Mouse (Mus musculus): ENCODE data around the gene Limch1. TPM values are rescaled to one million over a fixed set of nuclear protein-coding genes. Genes with fewer than 3 reads are reported as not detected.

Gene Limch1
- polyA plus RNA-seq, 1 experiment from 2014 or later, result 67.8 TPM

DNA sequence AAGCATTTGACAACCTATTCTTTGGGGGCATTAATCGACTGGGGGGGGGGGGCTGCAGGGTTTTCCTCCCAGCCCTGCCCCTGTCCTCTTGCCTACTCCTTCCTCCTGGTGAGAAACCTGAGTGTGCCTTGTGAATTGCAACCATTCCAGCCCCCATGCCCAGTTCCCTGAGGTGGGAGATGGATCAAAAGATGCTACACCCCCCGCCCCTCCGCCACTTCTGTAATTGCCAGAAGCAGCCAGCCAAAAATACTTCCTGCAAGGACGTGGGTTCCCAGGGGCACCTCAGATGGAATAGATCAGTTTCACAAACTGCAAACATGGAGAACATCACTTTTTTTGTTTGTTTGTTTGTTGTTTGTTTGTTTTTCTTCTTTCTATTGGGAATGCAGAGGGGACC, 222.0 kb downstream of the Limch1 start:
- peak overlapping the region; percentile 79 for H3K27ac ChIP-seq (ENCODE audit: low read depth)
- 0 out of 2 replicates have a peak, but pooled peaks cover 5% of the 10 kb centered on the region for H3K4me1 ChIP-seq (ENCODE audit: insufficient read depth)
- no peaks in the 10 kb centered on the region for H3K9me3 ChIP-seq (ENCODE audit: low read depth, low read length)
- DNase-seq (no peak), ATAC-seq (ENCODE audit: insufficient read depth) (no peak)
- TF ChIP-seq CTCF (IDR thresholded peaks at IDR 0.05; ENCODE audit: low read depth), result no peak
- 45% methylated on average over 4 of the region's 4 CpGs for WGBS
- H3K4me2 ChIP-seq, result peak overlapping the region; percentile 55
- H3K36me3 ChIP-seq (ENCODE audit: insufficient read depth), result no peaks in the 10 kb centered on the region
- no peaks in the 10 kb centered on the region for H3K27me3 ChIP-seq (ENCODE audit: insufficient read depth, low read length)
- H3K4me3 ChIP-seq (ENCODE audit: low read depth, low read length), result peak overlapping the region; percentile 11; the same call in 1 of the 2 replicates
- peak overlapping the region; percentile 34; the same call in 1 of the 2 replicates for H3K9ac ChIP-seq

DNA sequence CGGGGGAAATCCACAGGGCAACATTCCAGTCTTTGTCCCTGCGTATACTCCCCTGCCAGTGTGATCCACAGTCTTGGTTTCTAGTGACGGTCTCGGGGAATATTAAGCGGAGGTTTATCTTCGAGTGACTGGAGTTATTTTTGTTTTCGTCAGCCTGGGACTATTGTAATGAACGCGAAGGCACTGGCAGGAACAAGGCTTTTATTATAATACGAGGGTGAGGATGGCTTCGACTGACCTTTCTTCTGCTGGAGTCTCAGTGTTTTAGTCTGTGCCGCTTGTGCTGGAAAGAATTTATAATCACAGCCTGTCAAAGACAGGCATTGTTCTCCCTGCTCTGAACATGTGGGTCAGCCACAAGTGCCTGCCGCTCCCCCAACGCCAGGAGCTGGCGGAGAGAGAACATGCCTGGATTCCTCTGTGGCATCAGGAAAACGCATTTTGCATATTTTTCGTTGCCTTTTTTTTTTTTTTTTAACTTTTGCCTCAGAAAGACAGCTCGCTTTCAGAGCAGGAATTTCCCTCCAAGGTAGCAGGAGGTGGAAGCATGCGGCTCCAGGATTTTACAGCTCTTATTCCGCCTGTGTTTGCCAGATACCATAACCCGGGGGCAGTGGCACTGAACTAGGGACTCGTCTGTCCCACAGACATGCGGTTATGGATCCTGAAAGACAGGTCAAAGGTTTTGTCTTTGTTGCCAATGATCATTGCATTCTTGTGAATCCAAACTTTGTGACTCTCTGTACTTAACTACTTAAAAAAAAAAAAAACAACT, 222.6 kb downstream of the Limch1 start:
- H3K4me2 ChIP-seq, result peak overlapping the region; percentile 55
- no peaks in the 10 kb centered on the region for H3K27me3 ChIP-seq (ENCODE audit: insufficient read depth, low read length)
- peak overlapping the region; percentile 79 for H3K27ac ChIP-seq (ENCODE audit: low read depth)
- WGBS, result 9% methylated on average over 23 of the region's 23 CpGs
- ATAC-seq (ENCODE audit: insufficient read depth) (peak; percentile 78; the same call in 1 of the 2 replicates), DNase-seq (peak; percentile 72)
- peak overlapping the region; percentile 11; the same call in 1 of the 2 replicates for H3K4me3 ChIP-seq (ENCODE audit: low read depth, low read length)
- no peaks in the 10 kb centered on the region for H3K9me3 ChIP-seq (ENCODE audit: low read depth, low read length)
- peak overlapping the region; percentile 34 for H3K9ac ChIP-seq
- no peaks in the 10 kb centered on the region for H3K36me3 ChIP-seq (ENCODE audit: insufficient read depth)
- no peak for TF ChIP-seq CTCF (IDR thresholded peaks at IDR 0.05; ENCODE audit: low read depth)
- 0 out of 2 replicates have a peak, but pooled peaks cover 5% of the 10 kb centered on the region for H3K4me1 ChIP-seq (ENCODE audit: insufficient read depth)

DNA sequence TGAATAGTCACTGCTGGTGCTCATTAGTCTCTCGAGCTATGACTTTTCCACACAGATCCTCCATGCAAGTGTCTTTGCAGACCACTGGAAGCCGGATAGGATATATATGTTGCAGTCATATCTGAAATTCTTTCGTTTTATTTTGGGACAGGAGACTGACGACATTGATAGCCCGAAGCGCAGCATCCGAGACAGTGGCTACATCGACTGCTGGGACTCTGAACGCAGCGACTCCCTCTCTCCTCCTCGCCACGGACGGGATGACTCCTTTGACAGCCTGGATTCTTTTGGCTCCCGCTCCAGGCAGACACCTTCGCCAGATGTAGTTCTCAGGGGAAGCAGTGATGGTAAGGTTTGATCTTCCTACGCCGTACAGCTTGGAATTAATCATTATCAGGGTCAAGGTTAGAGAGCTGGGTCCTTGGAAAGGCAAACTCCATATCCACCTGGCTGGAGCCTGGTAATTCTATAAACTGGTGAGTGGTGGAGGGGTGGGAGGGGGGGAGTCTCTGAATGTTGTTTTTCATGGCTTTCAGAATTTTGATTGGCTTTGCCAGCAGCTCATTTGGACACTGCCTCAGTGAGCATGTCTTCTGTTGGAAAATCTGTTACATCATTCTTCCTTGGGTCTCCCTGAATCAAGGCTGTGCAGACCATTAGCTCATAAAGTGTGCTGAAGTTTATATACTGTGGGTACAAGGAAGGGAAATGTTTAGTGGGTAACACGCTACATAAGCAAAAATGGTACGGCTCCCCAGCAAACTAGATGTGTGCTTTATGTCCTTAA, 223.5 kb downstream of the Limch1 start:
- ATAC-seq (ENCODE audit: insufficient read depth), result no peak
- Histone ChIP-seq H3K9ac (no peak overlapping the region; the same call in 1 of the 2 replicates), H3K4me2 (peak overlapping the region; percentile 55), H3K9me3 (ENCODE audit: low read depth, low read length) (no peaks in the 10 kb centered on the region), H3K36me3 (ENCODE audit: insufficient read depth) (no peaks in the 10 kb centered on the region), H3K27me3 (ENCODE audit: insufficient read depth, low read length) (no peaks in the 10 kb centered on the region), H3K27ac (ENCODE audit: low read depth) (peak overlapping the region; percentile 79), H3K4me3 (ENCODE audit: low read depth, low read length) (peak overlapping the region; percentile 11; the same call in 1 of the 2 replicates), H3K4me1 (ENCODE audit: insufficient read depth) (0 out of 2 replicates have a peak, but pooled peaks cover 5% of the 10 kb centered on the region)
- 44% methylated on average over 19 of the region's 19 CpGs for WGBS
- TF ChIP-seq CTCF (IDR thresholded peaks at IDR 0.05; ENCODE audit: low read depth), result no peak
- no peak for DNase-seq

DNA sequence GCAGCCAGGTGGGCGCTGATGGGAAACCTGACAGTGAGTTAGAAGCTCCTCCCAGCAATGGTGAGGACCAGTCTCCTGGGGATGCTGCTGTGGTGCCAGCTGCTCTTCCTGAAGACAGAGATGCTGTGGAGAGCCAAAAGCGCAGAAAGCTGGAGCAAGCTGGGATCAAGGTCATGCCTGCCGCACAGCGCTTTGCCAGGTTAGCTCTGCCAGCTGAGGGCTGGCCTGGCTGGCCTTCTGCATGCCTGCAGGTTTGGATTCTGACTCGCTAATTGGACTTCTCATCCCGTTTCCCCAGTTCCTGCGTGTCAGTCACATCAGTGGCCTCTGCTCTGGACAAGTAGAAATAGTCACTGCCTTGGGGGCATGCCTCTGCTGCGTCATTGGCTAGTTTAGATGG, 230.0 kb downstream of the Limch1 start:
- no peak overlapping the region for H3K4me3 ChIP-seq (ENCODE audit: low read depth, low read length)
- TF ChIP-seq CTCF (IDR thresholded peaks at IDR 0.05; ENCODE audit: low read depth), result no peak

DNA sequence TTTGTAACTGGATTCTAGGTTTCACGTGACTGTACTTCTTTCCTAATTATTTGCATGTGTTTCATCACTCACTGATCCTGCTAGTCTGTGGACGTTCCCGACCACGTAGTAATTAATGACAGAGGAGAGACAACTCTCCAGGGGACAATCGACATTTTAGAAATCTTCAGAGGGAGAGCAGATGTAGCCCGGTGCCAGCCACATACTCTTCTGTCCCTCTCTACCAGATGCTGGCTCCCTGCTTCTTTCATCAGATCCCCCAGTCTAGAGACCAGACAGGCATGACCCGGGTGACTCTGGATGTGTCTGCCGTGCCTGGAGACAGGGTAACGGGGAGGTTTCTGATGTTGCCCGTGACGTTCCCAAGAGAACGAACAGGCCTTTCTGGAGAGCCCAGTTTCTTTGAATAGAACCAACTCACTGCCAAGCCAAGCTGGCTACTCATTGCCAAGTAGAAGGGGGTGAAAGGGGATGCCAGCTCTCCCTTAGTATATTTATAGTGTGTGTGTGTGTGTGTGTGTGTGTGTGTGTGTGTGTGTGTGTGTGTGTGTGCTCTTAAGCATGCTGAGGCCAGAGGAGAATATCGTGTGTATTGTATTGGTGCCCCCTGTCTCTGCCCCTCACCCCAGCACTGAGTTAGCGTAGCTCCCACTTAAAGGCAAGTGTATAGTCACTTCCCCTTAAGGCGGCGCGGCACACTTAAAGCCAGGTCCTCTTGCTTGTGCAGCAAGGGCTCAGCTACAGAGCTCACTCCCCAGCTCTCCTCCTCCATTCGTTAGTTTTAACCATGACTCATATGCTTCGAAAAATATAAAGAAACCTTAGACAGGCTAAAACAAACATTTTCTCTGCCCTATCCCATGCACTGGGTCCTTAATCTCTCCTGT, 233.9 kb downstream of the Limch1 start:
- ATAC-seq (ENCODE audit: insufficient read depth), result peak; percentile 71; the same call in 1 of the 2 replicates
- 37% methylated on average over 19 of the region's 19 CpGs for WGBS

More for the DNA sequence above, 230.0 kb downstream of the Limch1 start:
- no peak overlapping the region for H3K4me2 ChIP-seq
- H3K27me3 ChIP-seq (ENCODE audit: insufficient read depth, low read length), result no peaks in the 10 kb centered on the region
- WGBS, result 90% methylated on average over 8 of the region's 8 CpGs
- H3K9ac ChIP-seq, result no peak overlapping the region
- 0 out of 2 replicates have a peak, but pooled peaks cover 5% of the 10 kb centered on the region for H3K36me3 ChIP-seq (ENCODE audit: insufficient read depth)
- ATAC-seq (ENCODE audit: insufficient read depth), result no peak
- DNase-seq, result no peak
- H3K27ac ChIP-seq (ENCODE audit: low read depth), result no peak overlapping the region
- H3K4me1 ChIP-seq (ENCODE audit: insufficient read depth), result peaks cover 4% of the 10 kb centered on the region; the same call in 1 of the 2 replicates
- H3K9me3 ChIP-seq (ENCODE audit: low read depth, low read length), result no peaks in the 10 kb centered on the region

DNA sequence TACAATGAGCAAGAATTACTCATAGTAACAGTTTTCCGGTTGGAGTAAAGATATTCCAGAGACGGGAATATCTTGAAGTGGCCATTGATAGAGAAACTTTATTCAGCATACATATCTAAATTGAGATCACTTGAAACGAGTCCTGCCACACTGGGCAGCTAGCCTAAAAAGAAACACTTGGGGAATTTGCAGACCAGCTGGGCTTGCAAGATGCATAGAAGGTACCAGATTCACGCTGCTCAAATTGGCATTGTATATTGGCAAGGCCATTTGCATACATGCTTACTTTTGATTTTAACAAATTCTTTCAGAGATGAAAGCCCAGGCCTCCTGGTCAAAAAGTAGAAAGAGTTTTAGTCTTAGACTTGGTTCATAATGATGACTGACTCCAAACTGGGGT, 235.2 kb downstream of the Limch1 start:
- H3K4me3 ChIP-seq (ENCODE audit: low read depth, low read length), result no peak overlapping the region
- H3K4me1 ChIP-seq (ENCODE audit: insufficient read depth), result peaks cover 4% of the 10 kb centered on the region; the same call in 1 of the 2 replicates
- TF ChIP-seq CTCF (IDR thresholded peaks at IDR 0.05; ENCODE audit: low read depth), result no peak
- H3K9ac ChIP-seq, result no peak overlapping the region
- no peaks in the 10 kb centered on the region for H3K9me3 ChIP-seq (ENCODE audit: low read depth, low read length)
- no peak overlapping the region for H3K4me2 ChIP-seq
- DNase-seq (no peak), ATAC-seq (ENCODE audit: insufficient read depth) (no peak)
- no peak overlapping the region for H3K27ac ChIP-seq (ENCODE audit: low read depth)
- WGBS, result 77% methylated on average over 4 of the region's 4 CpGs
- no peaks in the 10 kb centered on the region for H3K27me3 ChIP-seq (ENCODE audit: insufficient read depth, low read length)
- H3K36me3 ChIP-seq (ENCODE audit: insufficient read depth), result no peaks in the 10 kb centered on the region

More for the DNA sequence above, 233.9 kb downstream of the Limch1 start:
- 0 out of 2 replicates have a peak, but pooled peaks cover 5% of the 10 kb centered on the region for H3K36me3 ChIP-seq (ENCODE audit: insufficient read depth)
- H3K4me3 ChIP-seq (ENCODE audit: low read depth, low read length), result no peak overlapping the region
- DNase-seq, result peak; percentile 44
- no peak overlapping the region for H3K9ac ChIP-seq
- no peaks in the 10 kb centered on the region for H3K9me3 ChIP-seq (ENCODE audit: low read depth, low read length)
- H3K27ac ChIP-seq (ENCODE audit: low read depth), result peak overlapping the region; percentile 48; the same call in 1 of the 2 replicates
- H3K27me3 ChIP-seq (ENCODE audit: insufficient read depth, low read length), result no peaks in the 10 kb centered on the region
- TF ChIP-seq CTCF (IDR thresholded peaks at IDR 0.05; ENCODE audit: low read depth), result no peak
- H3K4me1 ChIP-seq (ENCODE audit: insufficient read depth), result peaks cover 4% of the 10 kb centered on the region; the same call in 1 of the 2 replicates
- 0 out of 2 replicates have a peak overlapping the region, but pooled peaks have one; percentile 7 for H3K4me2 ChIP-seq
